Mouse (Mus musculus): ENCODE data around the gene Efhd2.

GRCm38 (mm10) chr4:141868051-141868450 is 6.7 kb downstream of the Efhd2 start:
- TF ChIP-seq POLR2A (IDR thresholded peaks at IDR 0.05; ENCODE audit: low read depth, low read length) (no peak), CTCF (conservative IDR thresholded peaks at IDR 0.05; ENCODE audit: insufficient read depth, insufficient read length, low read depth, low read length) (no peak)

Data from kidney, adult 2 months (tissue).